Mouse (Mus musculus) E14TG2a.4 (cell line): ENCODE measurements at regions not wholly inside any gene's neighbourhood (a gene's known extent, or its start where the extent isn't known, plus 50 kb on each side); places are given as distances from the start of the nearest gene placed in this dataset.

Experiments
- CTCF ChIP-seq: conservative IDR thresholded peaks from 2 replicates; pipeline ENCODE4 v1.5.1; 2014; ENCODE audit warnings: low read length
- NANOG ChIP-seq: IDR thresholded peaks from 2 replicates; pipeline ENCODE4 v1.6.1; 2014; ENCODE audit warnings: borderline replicate concordance, low read length, mixed read lengths

- no peak for TF ChIP-seq CTCF
- no peak for TF ChIP-seq NANOG
These were observed 260.3 kb downstream of the Tshz3 start for GRCm38 (mm10) chr7:36958255-36958654.
